ENCODE assay signal across 10 mouse cellular contexts in the genomic region with DNA sequence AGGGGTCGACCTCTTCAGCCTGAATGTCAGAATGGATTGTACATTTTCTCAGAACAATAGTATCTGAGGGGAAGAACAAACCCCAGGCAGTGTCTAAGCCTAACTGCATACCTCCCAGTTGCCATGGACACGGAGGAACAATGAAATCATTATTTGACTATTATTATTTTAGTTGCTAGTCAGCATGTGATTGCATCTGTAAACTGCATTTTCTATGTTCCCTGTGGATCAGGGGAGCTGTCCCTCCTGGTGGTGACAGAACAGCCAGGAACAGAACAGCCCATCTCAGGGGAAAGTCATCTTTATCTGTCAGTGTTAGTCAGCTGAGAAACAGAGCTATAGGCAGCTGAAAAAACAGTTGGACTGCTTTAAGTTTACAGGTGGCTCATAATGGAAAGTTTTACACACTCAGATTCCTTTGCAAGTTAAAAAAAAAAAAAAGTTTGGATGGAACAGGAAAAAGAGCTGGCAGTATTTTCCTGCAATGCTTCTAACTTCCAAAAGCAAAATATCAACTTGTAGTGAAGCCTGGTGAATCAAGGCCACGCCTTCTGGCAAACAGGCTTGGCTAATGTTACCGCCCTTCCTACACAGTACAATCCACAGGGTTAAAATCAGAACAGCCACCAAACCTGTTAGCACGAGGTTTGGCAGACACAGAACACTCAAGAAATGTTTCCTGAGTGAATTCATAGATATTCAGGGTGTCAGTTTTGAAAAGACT. TPM values are rescaled to one million over a fixed set of nuclear protein-coding genes. Genes with fewer than 3 reads are reported as not detected.
A peak's percentile ranks its signal among the peaks of the same experiment; 100 is the strongest.
DNase-seq lines count a peak whose midpoint lies in the region; ATAC-seq and TF ChIP-seq lines count a peak whose summit lies in the region.
"Had no signal": no experiment of that assay in that cellular context is flagged by ENCODE, and none has a peak within 500 bp of the region (broad histone marks: within the 10 kb centered on the region; RNA-seq: fewer than 3 reads in every experiment).

No protein-coding gene starts in this region.

- 35% methylated on average over 5 of the region's 5 CpGs for WGBS in kidney, adult 2 months
- WGBS in heart, embryonic 13.5 days, result 39% methylated on average over 5 of the region's 5 CpGs
- 23% methylated on average over 5 of the region's 5 CpGs for WGBS in midbrain, embryonic 11.5 days

- no peak for TF ChIP-seq POLR2A in kidney, adult 2 months (IDR thresholded peaks at IDR 0.05; ENCODE audit: low read depth, low read length)

- H3K36me3 ChIP-seq in kidney, adult 2 months (ENCODE audit: control insufficient read depth, insufficient read depth, low read length), result no peaks in the 10 kb centered on the region
- no peaks in the 10 kb centered on the region for H3K36me3 ChIP-seq in heart, embryonic 13.5 days
- no peaks in the 10 kb centered on the region for H3K36me3 ChIP-seq in midbrain, embryonic 11.5 days (ENCODE audit: control insufficient read depth, insufficient read depth, low read length)

- DNase-seq in kidney, adult 2 months, result peak; percentile 32
- DNase-seq in kidney, postnatal 25 days, result no peak
- peak; percentile 40 for DNase-seq in ZHBTc4 (ENCODE audit: low read depth, low spot score)
- peak; percentile 88 for DNase-seq in midbrain, embryonic 11.5 days (ENCODE audit: low spot score, missing footprints)
- no peak for DNase-seq in adrenal gland, adult 18-20 months (ENCODE audit: low spot score in 2 of 2)
- DNase-seq in left cerebral cortex, adult 11 months (ENCODE audit: low spot score), result no peak
- DNase-seq in cerebellum, adult 18-20 months, result no peak

- no peak overlapping the region for H3K4me3 ChIP-seq in kidney, adult 2 months (ENCODE audit: insufficient read depth, low read depth, low read length)
- no peak overlapping the region for H3K4me3 ChIP-seq in heart, embryonic 13.5 days
- no peak overlapping the region for H3K4me3 ChIP-seq in midbrain, embryonic 11.5 days (ENCODE audit: low read depth, low read length)
- H3K4me3 ChIP-seq: left cerebral cortex, adult 2 months; myocyte had no signal

- no peaks in the 10 kb centered on the region for H3K27me3 ChIP-seq in kidney, adult 2 months (replicated peaks; ENCODE audit: control insufficient read depth, insufficient read depth, low read length)
- H3K27me3 ChIP-seq in heart, embryonic 13.5 days (replicated peaks), result no peaks in the 10 kb centered on the region
- no peaks in the 10 kb centered on the region for H3K27me3 ChIP-seq in midbrain, embryonic 11.5 days (ENCODE audit: control insufficient read depth, insufficient read depth, low read length)

- H3K27ac ChIP-seq in kidney, adult 2 months (ENCODE audit: insufficient read depth, low read depth, low read length), result no peak overlapping the region
- 0 out of 2 replicates have a peak overlapping the region, but pooled peaks have one; percentile 12 for H3K27ac ChIP-seq in heart, embryonic 13.5 days (replicated peaks)
- H3K27ac ChIP-seq in midbrain, embryonic 11.5 days (ENCODE audit: low read depth, low read length), result no peak overlapping the region
- H3K27ac ChIP-seq: left cerebral cortex, adult 2 months had no signal

- TF ChIP-seq CTCF in kidney, adult 2 months (conservative IDR thresholded peaks at IDR 0.05; ENCODE audit: insufficient read depth, insufficient read length, low read depth, low read length), result no peak

- no peak overlapping the region for H3K4me2 ChIP-seq in heart, embryonic 13.5 days
- H3K4me2 ChIP-seq in midbrain, embryonic 11.5 days, result no peak overlapping the region

- no peak overlapping the region for H3K9ac ChIP-seq in heart, embryonic 13.5 days
- H3K9ac ChIP-seq in midbrain, embryonic 11.5 days (ENCODE audit: low read length), result no peak overlapping the region

- ATAC-seq in heart, embryonic 13.5 days (ENCODE audit: extremely low read depth, insufficient number of reproducible peaks, low FRiP score, low TSS enrichment), result no peak
- ATAC-seq in midbrain, embryonic 11.5 days (ENCODE audit: low FRiP score), result peak; percentile 69

- H3K4me1 ChIP-seq in kidney, adult 2 months (ENCODE audit: control insufficient read depth, insufficient read depth, low read length), result 0 out of 2 replicates have a peak, but pooled peaks cover 2% of the 10 kb centered on the region
- peaks cover 9% of the 10 kb centered on the region for H3K4me1 ChIP-seq in heart, embryonic 13.5 days
- H3K4me1 ChIP-seq in midbrain, embryonic 11.5 days (ENCODE audit: control insufficient read depth, insufficient read depth, low read length), result peaks cover 10% of the 10 kb centered on the region; the same call in 1 of the 2 replicates

- no peaks in the 10 kb centered on the region for H3K9me3 ChIP-seq in heart, embryonic 13.5 days
- no peaks in the 10 kb centered on the region for H3K9me3 ChIP-seq in midbrain, embryonic 11.5 days (ENCODE audit: control insufficient read depth, low read length)

RNA-seq across cellular contexts. Expression of gene Slc25a21, which starts 17.6 kb away (rescaled TPM):
- 5.0 and 5.3 TPM in 2 replicates for polyA plus RNA-seq in kidney, adult 2 months (2012; rRNA removed)
- polyA plus RNA-seq in heart, embryonic 13.5 days (2015; fragmentation: Nextera tagmentation; extraction: Ambion mirVana), result 0.68 and 1.5 TPM in 2 replicates
- polyA plus RNA-seq in midbrain, embryonic 11.5 days (2014; fragmentation: Nextera tagmentation; extraction: Ambion mirVana), result 2.3 and 2.5 TPM in 2 replicates
- under 1 TPM; 0.64 to 0.66 TPM for total RNA-seq in adrenal gland, adult 18-20 months (2021)
- polyA plus RNA-seq: myocyte had no signal

RNA-seq across cellular contexts. Expression of gene Prps1l3, which starts 50.6 kb away (rescaled TPM):
- polyA plus RNA-seq in kidney, adult 2 months (2012; rRNA removed), result 12.5 and 15.0 TPM in 2 replicates
- polyA plus RNA-seq in heart, embryonic 13.5 days (2015; fragmentation: Nextera tagmentation; extraction: Ambion mirVana), result 32.3 and 34.7 TPM in 2 replicates
- polyA plus RNA-seq in midbrain, embryonic 11.5 days (2014; fragmentation: Nextera tagmentation; extraction: Ambion mirVana), result 78.1 and 86.4 TPM in 2 replicates
- 10 to 100 TPM; 29.4 to 37.8 TPM for total RNA-seq in adrenal gland, adult 18-20 months (2021)

RNA-seq across cellular contexts. Expression of gene Mipol1, which starts 50.6 kb away (rescaled TPM):
- polyA plus RNA-seq in kidney, adult 2 months (2012; rRNA removed), result 1.5 and 1.7 TPM in 2 replicates
- 7.1 and 7.5 TPM in 2 replicates for polyA plus RNA-seq in heart, embryonic 13.5 days (2015; fragmentation: Nextera tagmentation; extraction: Ambion mirVana)
- 7.6 and 9.5 TPM in 2 replicates for polyA plus RNA-seq in midbrain, embryonic 11.5 days (2014; fragmentation: Nextera tagmentation; extraction: Ambion mirVana)
- total RNA-seq in adrenal gland, adult 18-20 months (2021), result 1 to 10 TPM; 8.1 to 8.4 TPM

Comparison
In these comparisons a context has a peak if more than half of its experiments do, and no peak if none do; other contexts are left out.
1. DNase-seq: peak in kidney, adult 2 months (single experiment), ZHBTc4 (single experiment) and midbrain, embryonic 11.5 days (single experiment); none in kidney, postnatal 25 days (0 of 2), adrenal gland, adult 18-20 months (0 of 2), left cerebral cortex, adult 11 months (single experiment) and cerebellum, adult 18-20 months (0 of 2).